In the genomic region with DNA sequence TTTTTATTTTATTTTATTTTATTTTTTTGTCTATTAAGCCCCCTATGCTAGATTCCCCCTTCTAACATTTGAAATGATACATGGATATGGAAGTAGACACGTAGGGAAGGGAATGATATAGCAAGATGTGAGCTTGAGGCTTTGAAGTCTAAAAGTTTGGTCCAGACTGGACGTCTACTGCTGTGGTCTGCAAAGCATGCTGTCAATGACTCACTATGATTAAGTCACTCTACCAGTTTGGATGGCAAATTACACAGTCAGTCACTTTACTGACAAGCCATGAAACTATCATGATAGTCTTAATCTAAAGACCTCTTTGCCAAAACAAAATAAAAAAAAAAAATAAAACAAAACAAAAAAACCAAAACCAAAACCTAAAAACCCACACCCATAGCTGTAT, we compare ENCODE assay signal across 31 mouse cellular contexts.
"Had no signal": no experiment of that assay in that cellular context is flagged by ENCODE, and none has a peak within 500 bp of the region (broad histone marks: within the 10 kb centered on the region; RNA-seq: fewer than 3 reads in every experiment).

No protein-coding gene starts in this region.

- H3K4me1 ChIP-seq: limb, embryonic 15.5 days; liver, embryonic 12.5 days; liver, embryonic 13.5 days; liver, embryonic 15.5 days; lung, embryonic 15.5 days; megakaryocyte, embryonic 14.5 days; midbrain, embryonic 12.5 days; midbrain, embryonic 13.5 days; neural tube, embryonic 12.5 days had no signal

- H3K4me2 ChIP-seq: limb, embryonic 12.5 days; limb, embryonic 13.5 days; limb, embryonic 15.5 days; liver, embryonic 11.5 days; liver, embryonic 12.5 days; liver, embryonic 13.5 days; liver, embryonic 15.5 days; lung, embryonic 14.5 days; lung, embryonic 15.5 days; midbrain, embryonic 12.5 days; midbrain, embryonic 13.5 days; midbrain, embryonic 15.5 days; neural tube, embryonic 12.5 days had no signal

- H3K36me3 ChIP-seq: limb, embryonic 10.5 days; limb, embryonic 12.5 days; limb, embryonic 13.5 days; limb, embryonic 15.5 days; liver, embryonic 12.5 days; liver, embryonic 13.5 days; liver, embryonic 15.5 days; lung, embryonic 15.5 days; midbrain, embryonic 12.5 days; midbrain, embryonic 13.5 days; midbrain, embryonic 15.5 days; neural tube, embryonic 12.5 days had no signal

- DNase-seq: left cerebral cortex, postnatal 4 days; liver; liver, embryonic 13.5 days; liver, postnatal 0 days; lung, adult 18-20 months; lung, adult 2 months; lung, embryonic 14.5 days; lung, postnatal 10 days; lung, postnatal 14 days; lung, postnatal 36 days; lung, postnatal 4 days; midbrain, embryonic 14.5 days had no signal

- ATAC-seq: liver, embryonic 12.5 days; liver, postnatal 0 days; lung, postnatal 0 days; midbrain, embryonic 13.5 days; midbrain, embryonic 15.5 days; midbrain, embryonic 16.5 days had no signal

- H3K9ac ChIP-seq: limb, embryonic 12.5 days; limb, embryonic 13.5 days; limb, embryonic 15.5 days; liver, embryonic 12.5 days; liver, embryonic 13.5 days; liver, embryonic 14.5 days; liver, embryonic 15.5 days; liver, postnatal 0 days; lung, embryonic 14.5 days; lung, embryonic 15.5 days; midbrain, embryonic 12.5 days; midbrain, embryonic 13.5 days; midbrain, embryonic 15.5 days; neural tube, embryonic 12.5 days had no signal

- H3K9me3 ChIP-seq: limb, embryonic 10.5 days; limb, embryonic 12.5 days; limb, embryonic 13.5 days; limb, embryonic 15.5 days; liver, embryonic 12.5 days; liver, embryonic 13.5 days; liver, embryonic 15.5 days; lung, embryonic 15.5 days; midbrain, embryonic 12.5 days; midbrain, embryonic 13.5 days; midbrain, embryonic 15.5 days; neural tube, embryonic 12.5 days had no signal

- H3K4me3 ChIP-seq: left cerebral cortex, adult 2 months; limb, embryonic 10.5 days; limb, embryonic 12.5 days; limb, embryonic 13.5 days; limb, embryonic 15.5 days; liver, embryonic 12.5 days; liver, embryonic 13.5 days; liver, embryonic 15.5 days; lung, embryonic 15.5 days; megakaryocyte, embryonic 14.5 days; midbrain, embryonic 12.5 days; midbrain, embryonic 13.5 days; midbrain, embryonic 15.5 days; myocyte; neural tube, embryonic 12.5 days had no signal

- H3K27ac ChIP-seq: left cerebral cortex, adult 2 months; limb, embryonic 10.5 days; limb, embryonic 12.5 days; limb, embryonic 13.5 days; limb, embryonic 15.5 days; liver, embryonic 12.5 days; liver, embryonic 13.5 days; liver, embryonic 14.5 days; liver, embryonic 15.5 days; lung, embryonic 15.5 days; macrophage; midbrain, embryonic 12.5 days; midbrain, embryonic 13.5 days; midbrain, embryonic 15.5 days; neural tube, embryonic 12.5 days had no signal

- H3K27me3 ChIP-seq: limb, embryonic 12.5 days; limb, embryonic 13.5 days; limb, embryonic 15.5 days; liver, embryonic 12.5 days; liver, embryonic 13.5 days; liver, embryonic 15.5 days; lung, embryonic 15.5 days; megakaryocyte, embryonic 14.5 days; midbrain, embryonic 12.5 days; midbrain, embryonic 13.5 days; midbrain, embryonic 15.5 days; neural tube, embryonic 12.5 days had no signal
